Mouse (Mus musculus) layer of hippocampus, adult 8-10 months (tissue): ENCODE results near the gene Hmcn2. TPM values are rescaled to one million over a fixed set of nuclear protein-coding genes. Genes with fewer than 3 reads are reported as not detected.
A peak's percentile ranks its signal among the peaks of the same experiment; 100 is the strongest.

Experiments
- DNase-seq, 2 experiments: peaks; one replicate each; pipeline ENCODE4 v3.0.0; 2022; ENCODE audit warnings: low spot score in 2 of 2
- total RNA-seq, 4 experiments: library from RNA; stranded (reverse); gene quantifications; 2 replicates each; pipeline ENCODE4 v1.2.4; 2022

The Hmcn2 gene
- total RNA-seq, 4 experiments from 2014 or later, result 0.17 to 0.34 (median 0.23) TPM

- DNase-seq, result no peak
Observed at GRCm38 (mm10) chr2:31382952-31383351, 68.7 kb downstream of the Hmcn2 start.

DNA sequence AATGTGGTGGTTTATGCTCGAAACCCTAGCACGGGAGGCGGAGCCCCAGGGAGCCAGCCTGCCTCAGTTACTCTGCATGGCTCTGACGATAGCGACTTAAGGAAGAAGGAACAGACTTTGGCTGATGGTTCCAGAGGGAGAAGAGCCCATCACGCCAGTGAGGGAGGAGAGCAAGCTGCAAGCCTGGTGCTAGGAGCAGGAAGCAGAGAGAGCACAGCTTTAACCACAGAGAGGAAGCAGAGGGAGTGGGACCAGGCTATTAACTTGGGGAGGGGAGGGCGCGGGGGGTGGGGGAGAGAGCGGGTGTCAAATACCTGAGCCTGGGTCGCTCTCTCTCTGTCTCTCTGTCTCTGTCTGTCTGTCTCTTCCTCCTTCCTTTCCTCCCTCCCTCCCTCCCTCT, 102.8 kb downstream of the Hmcn2 start:
- no peak for DNase-seq

DNA sequence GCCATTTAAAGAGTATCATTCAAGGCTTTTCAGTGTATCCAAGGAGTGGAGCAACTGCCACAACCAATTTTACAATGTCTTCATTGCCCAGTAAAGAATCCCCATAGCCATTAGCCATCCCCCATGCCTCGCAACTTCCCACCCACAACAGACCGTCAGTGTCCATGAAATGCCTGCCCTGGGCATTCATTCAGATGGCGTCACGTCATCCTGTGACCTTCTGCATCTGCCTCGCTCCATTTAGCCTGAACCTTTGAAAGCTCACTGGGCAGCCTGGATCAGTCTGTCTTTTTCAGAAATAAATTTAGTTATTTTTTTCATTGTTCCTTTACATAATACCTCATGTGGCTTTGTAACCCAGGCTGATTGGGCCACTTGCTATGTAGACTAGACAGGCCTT, 103.8 kb downstream of the Hmcn2 start:
- DNase-seq, result no peak

GRCm38 (mm10) chr2:31418571-31418970, 104.4 kb downstream of the Hmcn2 start:
- no peak for DNase-seq

GRCm38 (mm10) chr2:31420914-31421313, 106.7 kb downstream of the Hmcn2 start:
- peak in 1 of 2 experiments; percentile 9 for DNase-seq

GRCm38 (mm10) chr2:31422576-31422975, 108.4 kb downstream of the Hmcn2 start:
- no peak for DNase-seq

DNA sequence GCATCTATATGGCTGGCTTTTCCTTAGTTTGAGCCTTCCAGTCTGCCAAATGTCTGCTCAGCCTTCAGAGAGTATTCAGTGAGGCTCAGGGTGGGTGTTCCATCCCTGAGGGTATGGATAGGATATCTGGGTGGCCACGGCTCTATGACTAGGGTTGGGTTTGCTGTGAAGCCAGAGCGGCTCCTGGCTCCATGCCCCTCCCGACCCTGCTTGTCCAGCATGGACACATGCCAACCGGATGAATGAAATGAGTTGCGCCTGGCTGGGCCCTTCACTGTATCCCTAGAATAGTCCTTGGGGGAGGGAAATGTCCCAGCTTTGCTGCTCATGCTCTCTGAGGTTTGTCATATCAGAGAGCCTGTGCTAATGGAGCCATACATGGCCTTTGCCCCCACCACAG, 117.3 kb downstream of the Hmcn2 start:
- DNase-seq, result no peak

- no peak for DNase-seq
Observed at GRCm38 (mm10) chr2:31434746-31435145, 120.5 kb downstream of the Hmcn2 start.

DNA sequence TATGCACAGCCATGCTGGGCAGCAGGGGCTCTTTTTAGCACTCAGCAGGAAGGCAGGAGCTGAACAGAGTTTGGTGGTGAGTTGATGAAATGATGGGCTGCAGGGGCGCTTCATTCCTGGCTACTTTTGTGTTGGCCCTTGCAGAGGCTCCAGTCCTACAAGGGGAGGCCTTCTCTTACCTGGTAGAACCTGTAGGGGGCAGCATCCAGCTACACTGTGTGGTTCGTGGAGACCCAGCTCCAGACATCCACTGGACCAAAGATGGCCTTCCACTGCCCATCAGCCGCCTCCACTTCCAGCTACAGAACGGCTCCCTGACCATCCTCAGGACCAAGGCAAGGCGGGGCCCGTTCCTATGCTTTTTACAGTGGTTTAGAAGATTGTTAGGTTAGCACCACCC, 121.4 kb downstream of the Hmcn2 start:
- peak; percentile 25 to 39 for DNase-seq

DNA sequence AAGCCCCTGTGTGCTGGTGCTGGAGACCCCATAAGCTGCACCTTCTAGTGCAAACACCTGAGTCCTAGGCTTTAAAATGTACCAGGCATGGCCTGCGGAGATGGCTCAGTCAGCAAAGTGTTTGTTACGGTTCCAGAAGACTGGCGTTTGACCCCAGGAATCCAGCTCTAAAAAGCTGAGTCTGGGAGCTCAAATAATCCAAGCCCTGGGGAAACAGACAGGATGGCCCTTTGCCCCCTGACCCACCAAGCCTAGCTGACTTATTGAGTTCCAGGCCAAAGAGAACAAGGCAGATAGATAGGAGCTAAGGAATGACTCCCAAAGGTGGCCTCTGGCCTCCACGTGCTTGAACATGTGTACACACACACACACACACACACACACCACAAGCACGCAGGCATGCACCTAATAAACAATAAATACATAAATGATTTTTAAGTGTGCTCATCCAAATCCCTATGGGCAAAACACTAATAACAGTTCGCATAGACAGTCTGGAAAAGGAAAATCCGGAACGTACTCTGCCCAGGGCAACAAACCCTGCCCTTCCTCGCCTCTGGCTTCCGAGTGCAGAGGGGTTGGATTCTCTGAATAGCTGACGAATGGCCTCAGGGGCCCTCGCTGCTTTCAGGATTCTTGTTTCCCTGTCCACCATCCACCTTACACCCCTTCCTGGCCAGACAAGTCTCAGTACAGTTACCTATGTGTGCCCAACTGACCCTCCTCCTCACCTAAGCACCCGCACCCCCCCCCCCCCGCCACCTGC, 123.4 kb downstream of the Hmcn2 start:
- DNase-seq, result no peak

GRCm38 (mm10) chr2:31439576-31439975, 125.4 kb downstream of the Hmcn2 start:
- no peak for DNase-seq

DNA sequence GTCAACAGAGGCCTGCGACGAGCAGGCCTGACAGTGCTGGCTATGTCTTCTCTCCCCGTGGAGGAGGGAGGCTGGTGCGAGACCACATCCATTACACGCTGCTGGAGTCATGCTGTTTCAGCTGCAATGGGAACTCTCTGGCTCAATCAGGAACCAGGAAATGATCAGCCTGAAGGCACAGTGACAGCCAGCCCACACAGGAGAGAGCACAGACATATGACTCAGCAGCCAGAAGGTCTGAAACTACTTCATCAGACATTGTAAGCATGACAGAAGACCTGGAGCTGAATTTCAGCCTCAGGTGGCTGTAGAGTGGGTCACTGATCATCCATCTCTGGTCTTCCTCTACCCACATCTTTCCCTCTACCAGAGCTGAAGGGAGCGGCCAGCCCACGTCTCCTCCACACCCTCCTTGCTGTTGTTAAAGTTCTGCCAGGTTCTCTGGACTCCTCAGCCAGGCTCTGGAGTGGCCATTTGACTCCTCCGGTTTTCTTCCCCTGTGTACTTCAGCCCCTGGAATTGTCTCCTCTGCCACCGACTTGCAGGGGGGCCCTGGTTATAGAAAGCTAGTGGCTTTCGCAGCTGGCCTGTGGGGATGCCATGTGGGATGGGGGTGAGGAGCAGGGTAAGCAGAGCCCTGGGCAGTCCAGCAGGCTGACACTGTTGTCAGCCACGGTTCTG, 128.4 kb downstream of the Hmcn2 start:
- DNase-seq, result peak; percentile 55 to 66

DNA sequence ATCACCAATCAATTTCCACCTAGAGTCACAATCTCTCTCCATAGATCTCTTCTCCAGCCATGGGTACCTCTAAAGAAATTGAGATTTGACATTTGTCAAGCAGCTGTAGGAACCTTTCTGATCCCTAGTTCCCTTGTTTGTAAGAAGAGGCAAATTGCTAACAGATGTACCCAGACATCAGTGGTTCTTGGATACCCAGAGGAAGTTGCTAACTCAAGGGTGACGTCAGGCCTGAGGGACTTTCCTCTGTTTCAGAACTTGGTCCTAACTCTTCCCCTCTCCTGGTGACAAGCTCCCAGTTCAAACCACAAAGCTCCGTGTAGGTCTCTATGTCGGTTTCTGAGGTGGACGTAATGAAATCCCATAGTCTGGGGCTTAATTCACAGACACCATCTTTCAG, 131.8 kb downstream of the Hmcn2 start:
- DNase-seq, result no peak

- no peak for DNase-seq
Observed at GRCm38 (mm10) chr2:31446456-31446855, 132.2 kb downstream of the Hmcn2 start.

DNA sequence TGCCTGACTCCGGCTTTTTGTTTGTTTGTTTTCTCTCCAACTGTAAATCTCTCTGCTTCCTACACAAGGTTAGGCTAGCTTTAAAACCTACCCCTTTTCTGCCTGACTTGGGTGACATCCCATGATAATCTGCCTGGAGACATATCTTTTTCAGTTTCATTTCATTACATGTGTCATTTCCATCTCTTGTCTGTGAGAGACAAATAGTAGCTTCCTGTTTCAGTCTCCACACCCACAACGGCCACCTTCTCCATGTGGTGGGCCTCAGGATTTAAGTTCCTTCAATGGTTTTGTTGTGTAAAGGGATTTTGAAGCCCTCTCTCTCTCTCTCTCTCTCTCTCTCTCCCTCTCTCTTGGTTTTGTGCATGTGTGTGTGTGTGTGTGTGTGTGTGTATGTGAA, 133.3 kb downstream of the Hmcn2 start:
- no peak for DNase-seq

- DNase-seq, result no peak
Observed at GRCm38 (mm10) chr2:31448756-31449440, 134.7 kb downstream of the Hmcn2 start.

DNA sequence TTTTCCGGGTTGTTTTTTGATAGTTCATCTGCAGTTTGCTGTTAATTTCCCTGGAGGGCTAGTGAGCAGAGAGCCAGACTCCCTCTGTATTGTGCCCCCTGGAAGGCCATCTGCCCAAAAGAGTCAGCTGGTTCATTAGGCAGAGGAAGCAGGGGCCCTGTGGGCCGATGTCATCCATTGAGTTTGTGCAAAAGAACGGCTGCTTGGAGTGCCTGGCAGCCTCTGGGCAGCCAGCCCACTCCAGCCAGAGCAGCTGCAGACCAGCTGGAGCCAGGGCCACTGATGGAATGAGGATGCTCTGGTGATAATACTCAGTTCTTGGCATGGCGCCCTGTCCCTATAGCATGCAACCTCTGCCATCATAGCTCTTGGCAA, 135.2 kb downstream of the Hmcn2 start:
- peak; percentile 63 to 68 for DNase-seq

DNA sequence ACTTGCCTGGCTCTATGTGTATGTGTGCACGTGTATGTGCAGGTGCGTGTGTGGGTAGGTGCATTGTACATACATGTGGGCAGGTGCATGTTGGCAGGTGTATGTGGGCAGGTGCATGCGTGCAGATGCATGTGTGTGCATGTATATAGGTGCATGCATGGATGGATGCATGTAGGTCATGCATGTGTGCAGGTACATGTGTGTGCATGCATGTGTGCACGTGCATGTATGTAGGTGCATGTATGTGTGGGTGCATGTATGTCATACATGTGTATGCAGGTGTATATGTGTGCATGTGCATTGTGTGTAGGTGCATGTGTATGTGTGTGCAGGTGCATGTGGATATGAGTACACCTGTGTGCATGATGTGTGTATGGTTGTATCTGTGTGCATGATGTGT, 135.7 kb downstream of the Hmcn2 start:
- DNase-seq, result no peak

DNA sequence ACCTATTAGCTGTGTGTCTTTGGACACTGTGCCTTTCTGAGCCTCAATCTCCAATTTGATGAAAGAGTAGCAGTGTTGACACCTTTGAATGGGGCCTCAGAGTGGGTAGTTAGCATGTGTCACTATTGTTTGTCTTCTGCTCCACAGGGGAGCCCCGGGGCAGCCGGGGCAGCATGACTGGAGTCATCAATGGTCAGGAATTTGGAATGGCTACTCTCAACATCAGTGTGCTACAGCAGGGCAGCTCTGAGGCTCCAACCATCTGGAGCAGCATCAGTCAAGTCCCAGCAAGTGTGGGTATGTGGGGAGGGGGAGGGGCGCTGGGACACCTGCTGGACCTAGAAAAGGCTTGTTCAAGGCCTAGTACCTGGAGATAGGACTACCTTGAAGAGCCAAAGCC, 136.4 kb downstream of the Hmcn2 start:
- DNase-seq, result no peak

- DNase-seq, result no peak
Observed at GRCm38 (mm10) chr2:31451530-31451929, 137.3 kb downstream of the Hmcn2 start.

DNA sequence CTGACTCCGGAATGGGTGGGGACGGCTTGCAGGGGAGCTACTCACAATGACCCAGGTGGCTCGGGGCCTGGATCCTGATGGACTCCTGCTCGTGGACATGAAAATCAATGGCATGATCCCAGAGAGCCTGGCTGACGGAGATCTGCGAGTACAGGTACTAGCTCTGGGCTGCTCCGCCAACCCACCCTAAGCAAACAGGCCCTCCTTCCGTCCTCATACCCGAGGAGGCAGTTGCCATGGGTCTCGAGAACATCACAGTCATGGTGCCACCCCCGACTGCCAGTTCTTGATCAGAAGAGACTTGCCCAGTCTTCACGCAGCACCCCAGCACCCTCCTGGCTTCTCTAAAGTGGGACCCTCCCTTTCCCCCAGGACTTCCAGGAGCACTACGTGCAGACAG, 138.8 kb downstream of the Hmcn2 start:
- DNase-seq, result no peak

DNA sequence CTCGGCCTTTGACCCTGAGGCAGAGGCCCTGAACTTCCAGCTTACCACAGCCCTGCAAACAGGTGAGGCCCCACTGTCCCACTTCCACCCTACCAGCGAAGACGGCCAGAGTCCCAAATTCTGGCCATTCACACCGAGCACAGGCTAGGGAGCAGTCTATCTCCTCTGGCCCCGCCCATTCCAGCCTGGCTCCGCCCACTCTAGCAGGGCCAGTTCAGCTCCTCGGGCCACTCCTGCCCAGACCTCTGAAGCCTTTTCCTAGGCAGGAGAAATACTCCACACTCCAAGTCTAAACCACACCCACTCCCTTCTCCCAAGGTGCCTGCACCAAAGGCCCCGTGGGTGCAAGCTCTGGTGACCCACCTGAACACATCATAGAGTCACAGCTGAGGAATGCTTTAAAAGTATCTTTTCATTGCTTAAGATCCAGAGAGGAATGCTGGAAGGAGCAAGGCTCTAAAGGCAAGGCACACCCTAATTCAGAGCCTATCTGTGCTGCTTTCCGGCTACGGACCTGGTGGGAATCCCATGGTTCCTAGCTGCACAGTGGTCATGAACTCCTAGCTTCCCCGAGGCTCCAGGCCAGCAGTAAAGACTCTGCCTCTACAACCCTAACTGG, 139.5 kb downstream of the Hmcn2 start:
- DNase-seq, result no peak
